Mouse (Mus musculus) myocyte (in vitro differentiated cells): ENCODE measurements at regions not wholly inside any gene's neighbourhood (a gene's known extent, or its start where the extent isn't known, plus 50 kb on each side); places are given as distances from the start of the nearest gene placed in this dataset.
A peak's percentile ranks its signal among the peaks of the same experiment; 100 is the strongest.

Experiments used
- H3K27me3 ChIP-seq: one replicate; pipeline ENCODE4 v1.6.1; 2011; ENCODE audit not compliant: control insufficient read depth, insufficient read depth, insufficient read length
- H3K36me3 ChIP-seq: one replicate; pipeline ENCODE4 v1.6.1; 2011; ENCODE audit not compliant: control insufficient read depth, insufficient read depth
- H3K4me2 ChIP-seq: one replicate; pipeline ENCODE4 v1.6.1; 2011; ENCODE audit warnings: low read depth, control low read depth
- H3K4me3 ChIP-seq: one replicate; pipeline ENCODE4 v1.5.1; 2011; ENCODE audit warnings: mild to moderate bottlenecking, control low read depth, moderate library complexity
- H3K79me2 ChIP-seq: one replicate; pipeline ENCODE4 v1.6.1; 2011; ENCODE audit not compliant: control insufficient read depth, insufficient read depth
- H3ac ChIP-seq: one replicate; pipeline ENCODE4 v1.6.1; 2011; ENCODE audit not compliant: control insufficient read depth, insufficient read length
- CEBPB ChIP-seq: IDR thresholded peaks from 2 replicates; pipeline ENCODE4 v1.6.1; 2011; ENCODE audit warnings: mild to moderate bottlenecking, moderate library complexity; ENCODE audit not compliant: poor library complexity, insufficient read depth, severe bottlenecking
- E2F4 ChIP-seq: IDR thresholded peaks from one replicate; pipeline ENCODE4 v1.6.1; 2011; ENCODE audit warnings: mild to moderate bottlenecking, control low read depth, moderate library complexity; ENCODE audit not compliant: insufficient read depth
- MAX ChIP-seq: IDR thresholded peaks from one replicate; pipeline ENCODE4 v1.6.1; 2011; ENCODE audit warnings: low read depth, mild to moderate bottlenecking, control low read depth
- MYOD1 ChIP-seq, 3 experiments: IDR thresholded peaks; one replicate each; pipeline ENCODE4 v1.6.1; 2011; ENCODE audit warnings: control low read depth in 2 of 3, low read depth in 2 of 3, mild to moderate bottlenecking in 2 of 3, moderate library complexity in 1 of 3; ENCODE audit not compliant: insufficient read length in 2 of 3, control insufficient read depth in 1 of 3
- MYOG ChIP-seq, 3 experiments: IDR thresholded peaks; one replicate each; pipeline ENCODE4 v1.6.1; 2011; ENCODE audit warnings: control low read depth in 2 of 3, low read depth in 2 of 3, mild to moderate bottlenecking in 2 of 3; ENCODE audit not compliant: insufficient read length in 2 of 3, control insufficient read depth in 1 of 3, insufficient read depth in 1 of 3
- POLR2A ChIP-seq: IDR thresholded peaks from one replicate; pipeline ENCODE4 v1.6.1; 2011; ENCODE audit warnings: low read depth, mild to moderate bottlenecking, control low read depth, moderate library complexity; ENCODE audit not compliant: insufficient read length
- POLR2AphosphoS2 ChIP-seq: IDR thresholded peaks from one replicate; pipeline ENCODE4 v1.6.1; 2011; ENCODE audit warnings: low read depth, control low read depth; ENCODE audit not compliant: insufficient read length
- REST ChIP-seq: IDR thresholded peaks from one replicate; pipeline ENCODE4 v1.6.1; 2011; ENCODE audit warnings: mild to moderate bottlenecking, control low read depth, moderate library complexity; ENCODE audit not compliant: insufficient read depth, insufficient read length
- SRF ChIP-seq: IDR thresholded peaks from one replicate; pipeline ENCODE4 v1.6.1; 2011; ENCODE audit warnings: low read depth; ENCODE audit not compliant: control insufficient read depth, insufficient read length
- TCF12 ChIP-seq: IDR thresholded peaks from one replicate; pipeline ENCODE4 v1.6.1; 2011; ENCODE audit warnings: mild to moderate bottlenecking, control low read depth; ENCODE audit not compliant: poor library complexity, insufficient read depth, severe bottlenecking
- TCF3 ChIP-seq: IDR thresholded peaks from one replicate; pipeline ENCODE4 v1.6.1; 2011; ENCODE audit warnings: low read depth, control low read depth; ENCODE audit not compliant: insufficient read length
- USF1 ChIP-seq: IDR thresholded peaks from one replicate; pipeline ENCODE4 v1.6.1; 2011; ENCODE audit warnings: low read depth, mild to moderate bottlenecking, control low read depth, moderate library complexity

DNA sequence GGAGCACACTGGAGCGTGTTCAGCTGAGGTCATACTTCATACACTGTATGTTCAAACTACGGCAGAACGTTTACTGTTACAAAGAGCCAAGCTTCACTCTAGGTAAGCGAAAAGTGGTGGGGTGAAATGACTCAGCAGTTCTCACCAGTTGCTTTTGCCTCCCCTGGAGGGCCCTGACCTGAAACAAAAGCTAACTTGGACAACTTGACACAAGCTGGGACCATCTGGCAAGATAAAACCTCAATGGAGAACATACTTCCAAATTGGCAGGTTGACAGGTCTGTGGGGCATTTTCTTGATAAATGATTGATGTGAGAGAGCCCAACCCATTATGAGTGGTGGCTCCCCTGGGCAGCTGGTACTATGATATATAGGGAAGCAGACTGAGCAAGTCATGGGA, 59.0 kb upstream of the Tiparp start:
- TF ChIP-seq CEBPB = no peak
- no peak for TF ChIP-seq POLR2A
- no peak for TF ChIP-seq TCF3
- TF ChIP-seq E2F4 = no peak
- peak in 1 of 3 experiments; percentile 4 for TF ChIP-seq MYOG (IDR thresholded peaks at IDR 0.05; ENCODE audit: control insufficient read depth in 1 of 3, insufficient read depth in 1 of 3, insufficient read length in 2 of 3, low read depth in 2 of 3)
- no peak for TF ChIP-seq TCF12
- TF ChIP-seq MAX = no peak
- Histone ChIP-seq H3K4me2 (no peak overlapping the region), H3K79me2 (no peaks in the 10 kb centered on the region), H3K36me3 (no peaks in the 10 kb centered on the region), H3ac (no peak overlapping the region), H3K27me3 (no peaks in the 10 kb centered on the region), H3K4me3 (no peak overlapping the region)

- Histone ChIP-seq H3K4me3 (no peak overlapping the region), H3K79me2 (no peaks in the 10 kb centered on the region), H3K4me2 (no peak overlapping the region), H3K36me3 (no peaks in the 10 kb centered on the region), H3ac (no peak overlapping the region), H3K27me3 (no peaks in the 10 kb centered on the region)
- TF ChIP-seq REST = no peak
- TF ChIP-seq USF1 = no peak
- no peak for TF ChIP-seq MAX
- no peak for TF ChIP-seq SRF
- no peak for TF ChIP-seq TCF12
- no peak for TF ChIP-seq E2F4
- no peak for TF ChIP-seq MYOD1 (IDR thresholded peaks at IDR 0.05; ENCODE audit: control insufficient read depth in 1 of 3, insufficient read length in 2 of 3, low read depth in 2 of 3)
- no peak for TF ChIP-seq TCF3
- no peak for TF ChIP-seq POLR2AphosphoS2
- TF ChIP-seq MYOG (IDR thresholded peaks at IDR 0.05; ENCODE audit: control insufficient read depth in 1 of 3, insufficient read depth in 1 of 3, insufficient read length in 2 of 3, low read depth in 2 of 3) = no peak
- TF ChIP-seq POLR2A = no peak
- TF ChIP-seq CEBPB = no peak
Measured at GRCm38 (mm10) chr3:65464769-65465168, 63.4 kb upstream of the Tiparp start.

DNA sequence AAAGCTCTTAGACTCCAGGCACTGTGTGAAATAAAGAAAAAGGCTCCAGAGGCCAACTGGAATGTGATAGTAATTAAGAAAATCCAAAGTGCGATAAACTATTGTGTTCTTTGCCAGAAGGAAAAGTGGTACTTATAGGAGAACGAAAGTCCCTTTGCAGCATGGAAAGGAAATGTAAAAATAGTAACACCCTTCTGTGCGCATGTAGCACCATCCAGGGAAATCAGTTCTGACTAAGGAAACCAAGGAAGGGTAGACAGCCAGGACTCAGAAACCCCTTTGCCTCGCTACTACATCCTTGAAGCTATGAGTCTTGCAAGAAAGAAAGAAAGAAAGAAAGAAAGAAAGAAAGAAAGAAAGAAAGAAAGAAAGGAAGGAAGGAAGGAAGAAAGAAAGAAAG, 67.3 kb upstream of the Tiparp start:
- Histone ChIP-seq H3K79me2 (no peaks in the 10 kb centered on the region), H3K4me3 (no peak overlapping the region), H3K36me3 (no peaks in the 10 kb centered on the region), H3K4me2 (no peak overlapping the region), H3ac (no peak overlapping the region), H3K27me3 (no peaks in the 10 kb centered on the region)
- TF ChIP-seq MYOD1 (IDR thresholded peaks at IDR 0.05; ENCODE audit: control insufficient read depth in 1 of 3, insufficient read length in 2 of 3, low read depth in 2 of 3) = no peak
- TF ChIP-seq E2F4 = no peak
- TF ChIP-seq REST = no peak
- no peak for TF ChIP-seq POLR2AphosphoS2
- TF ChIP-seq USF1 = no peak
- no peak for TF ChIP-seq MAX
- no peak for TF ChIP-seq TCF12
- TF ChIP-seq SRF = no peak
- no peak for TF ChIP-seq TCF3

GRCm38 (mm10) chr3:65459702-65460101, 67.3 kb upstream of the Ssr3 start:
- TF ChIP-seq REST = no peak
- TF ChIP-seq MAX = no peak
- TF ChIP-seq POLR2AphosphoS2 = no peak
- no peak for TF ChIP-seq SRF
- TF ChIP-seq MYOG (IDR thresholded peaks at IDR 0.05; ENCODE audit: control insufficient read depth in 1 of 3, insufficient read depth in 1 of 3, insufficient read length in 2 of 3, low read depth in 2 of 3) = no peak
- no peak for TF ChIP-seq MYOD1 (IDR thresholded peaks at IDR 0.05; ENCODE audit: control insufficient read depth in 1 of 3, insufficient read length in 2 of 3, low read depth in 2 of 3)
- no peak for TF ChIP-seq POLR2A
- no peak for TF ChIP-seq TCF12
- no peak for TF ChIP-seq CEBPB
- TF ChIP-seq E2F4 = no peak
- no peak for TF ChIP-seq TCF3
- no peak for TF ChIP-seq USF1
- no peaks in the 10 kb centered on the region for H3K36me3 ChIP-seq
- no peaks in the 10 kb centered on the region for H3K27me3 ChIP-seq
- H3K79me2 ChIP-seq = no peaks in the 10 kb centered on the region
- H3K4me3 ChIP-seq = no peak overlapping the region
- H3ac ChIP-seq = no peak overlapping the region
- H3K4me2 ChIP-seq = no peak overlapping the region

GRCm38 (mm10) chr3:65457931-65458330, 65.5 kb upstream of the Ssr3 start:
- Histone ChIP-seq H3K79me2 (no peaks in the 10 kb centered on the region), H3K4me3 (no peak overlapping the region), H3ac (no peak overlapping the region), H3K36me3 (no peaks in the 10 kb centered on the region), H3K27me3 (no peaks in the 10 kb centered on the region), H3K4me2 (no peak overlapping the region)
- no peak for TF ChIP-seq MYOG (IDR thresholded peaks at IDR 0.05; ENCODE audit: control insufficient read depth in 1 of 3, insufficient read depth in 1 of 3, insufficient read length in 2 of 3, low read depth in 2 of 3)
- no peak for TF ChIP-seq E2F4
- TF ChIP-seq CEBPB = no peak
- no peak for TF ChIP-seq MYOD1 (IDR thresholded peaks at IDR 0.05; ENCODE audit: control insufficient read depth in 1 of 3, insufficient read length in 2 of 3, low read depth in 2 of 3)
- TF ChIP-seq TCF3 = no peak
- no peak for TF ChIP-seq REST
- no peak for TF ChIP-seq TCF12
- no peak for TF ChIP-seq SRF
- no peak for TF ChIP-seq POLR2AphosphoS2
- TF ChIP-seq POLR2A = no peak
- TF ChIP-seq USF1 = no peak
- TF ChIP-seq MAX = no peak
